Mouse (Mus musculus): ENCODE data around the gene Pacsin1. TPM values are rescaled to one million over a fixed set of nuclear protein-coding genes. Genes with fewer than 3 reads are reported as not detected.

Pacsin1 gene
- polyA plus RNA-seq, 1 experiment = 12.0 TPM

- H3K4me1 ChIP-seq (ENCODE audit: control insufficient read depth, insufficient read depth, low read length) = no peaks in the 10 kb centered on the region
- TF ChIP-seq POLR2A (IDR thresholded peaks at IDR 0.05; ENCODE audit: borderline replicate concordance, control insufficient read depth, low read depth, low read length) (no peak), CTCF (IDR thresholded peaks at IDR 0.05; ENCODE audit: control insufficient read depth, insufficient read depth, low read length) (no peak)
- WGBS = 87% methylated on average over 6 of the region's 6 CpGs
- no peak overlapping the region for H3K27ac ChIP-seq (ENCODE audit: control insufficient read depth, insufficient read depth, low read depth, low read length, poor library complexity)
- H3K4me3 ChIP-seq (replicated peaks; ENCODE audit: control insufficient read depth, low read depth, low read length) = no peak overlapping the region
These were observed 46.5 kb downstream of the Pacsin1 start for GRCm38 (mm10) chr17:27701856-27702255.

GRCm38 (mm10) chr17:27702518-27702917 lies 47.2 kb downstream of the Pacsin1 start:
- Histone ChIP-seq H3K4me1 (ENCODE audit: control insufficient read depth, insufficient read depth, low read length) (no peaks in the 10 kb centered on the region), H3K27ac (ENCODE audit: control insufficient read depth, insufficient read depth, low read depth, low read length, poor library complexity) (no peak overlapping the region), H3K4me3 (replicated peaks; ENCODE audit: control insufficient read depth, low read depth, low read length) (no peak overlapping the region)
- WGBS = 2% methylated on average over 34 of the region's 34 CpGs
- TF ChIP-seq POLR2A (IDR thresholded peaks at IDR 0.05; ENCODE audit: borderline replicate concordance, control insufficient read depth, low read depth, low read length) = 0 out of 2 replicates have a peak, but pooled peaks have one; percentile 38
- peak; percentile 61 for TF ChIP-seq CTCF (IDR thresholded peaks at IDR 0.05; ENCODE audit: control insufficient read depth, insufficient read depth, low read length)

DNA sequence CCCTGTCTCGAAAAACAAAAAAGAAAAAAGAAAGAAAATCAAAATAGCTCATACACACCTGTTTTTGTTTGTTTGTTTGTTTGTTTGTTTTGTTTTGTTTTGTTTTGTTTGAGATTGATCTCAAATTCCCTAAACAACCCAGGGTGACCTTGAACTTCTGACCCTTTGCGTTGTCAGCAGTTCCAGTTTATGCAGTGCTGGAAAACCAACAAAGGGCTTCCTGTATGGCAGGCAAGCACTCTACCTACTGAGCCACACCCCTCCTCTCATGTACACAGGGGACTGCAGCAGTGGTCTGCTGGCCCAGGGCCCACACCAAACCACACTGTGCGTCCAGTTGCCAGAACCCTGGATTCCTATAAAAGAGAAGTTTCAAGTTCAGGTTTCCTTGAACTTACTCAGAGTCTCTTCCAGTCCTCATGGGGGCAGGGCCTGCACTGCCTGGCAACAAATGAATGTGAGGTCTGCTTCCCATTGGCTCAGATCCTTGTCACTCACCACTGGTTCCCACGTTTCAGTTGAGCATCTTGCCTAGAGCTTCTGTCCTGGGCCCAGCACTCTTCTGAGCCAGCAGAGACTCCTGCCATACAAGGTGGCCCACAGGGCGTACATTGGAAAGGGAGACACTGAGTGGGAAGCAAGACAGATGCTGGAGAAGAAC lies 48.8 kb downstream of the Pacsin1 start:
- 52% methylated on average over 5 of the region's 5 CpGs for WGBS
- no peak overlapping the region for H3K4me3 ChIP-seq (replicated peaks; ENCODE audit: control insufficient read depth, low read depth, low read length)
- H3K4me1 ChIP-seq (ENCODE audit: control insufficient read depth, insufficient read depth, low read length) = no peaks in the 10 kb centered on the region
- H3K27ac ChIP-seq (ENCODE audit: control insufficient read depth, insufficient read depth, low read depth, low read length, poor library complexity) = no peak overlapping the region
- no peak for TF ChIP-seq CTCF (IDR thresholded peaks at IDR 0.05; ENCODE audit: control insufficient read depth, insufficient read depth, low read length)
- TF ChIP-seq POLR2A (IDR thresholded peaks at IDR 0.05; ENCODE audit: borderline replicate concordance, control insufficient read depth, low read depth, low read length) = no peak

DNA sequence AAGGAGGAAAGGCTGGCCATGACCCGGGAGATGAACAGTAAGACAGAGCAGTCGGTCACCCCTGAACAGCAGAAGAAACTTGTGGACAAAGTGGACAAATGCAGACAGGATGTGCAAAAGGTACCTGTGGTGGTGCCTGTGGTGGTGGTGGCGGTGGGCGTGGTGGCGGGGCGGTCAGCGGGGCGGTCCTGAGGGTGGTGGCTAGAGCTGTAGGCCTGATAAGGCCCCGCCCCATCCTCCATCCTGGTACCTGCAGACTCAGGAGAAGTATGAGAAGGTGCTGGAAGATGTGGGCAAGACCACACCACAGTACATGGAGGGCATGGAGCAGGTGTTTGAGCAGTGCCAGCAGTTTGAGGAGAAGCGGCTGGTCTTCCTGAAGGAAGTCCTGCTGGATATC lies 50.4 kb downstream of the Pacsin1 start:
- TF ChIP-seq POLR2A (IDR thresholded peaks at IDR 0.05; ENCODE audit: borderline replicate concordance, control insufficient read depth, low read depth, low read length) (no peak), CTCF (IDR thresholded peaks at IDR 0.05; ENCODE audit: control insufficient read depth, insufficient read depth, low read length) (no peak)
- 83% methylated on average over 10 of the region's 10 CpGs for WGBS
- H3K27ac ChIP-seq (ENCODE audit: control insufficient read depth, insufficient read depth, low read depth, low read length, poor library complexity) = no peak overlapping the region
- no peaks in the 10 kb centered on the region for H3K4me1 ChIP-seq (ENCODE audit: control insufficient read depth, insufficient read depth, low read length)
- no peak overlapping the region for H3K4me3 ChIP-seq (replicated peaks; ENCODE audit: control insufficient read depth, low read depth, low read length)

- WGBS = 11% methylated on average over 23 of the region's 25 CpGs
- TF ChIP-seq CTCF (IDR thresholded peaks at IDR 0.05; ENCODE audit: control insufficient read depth, insufficient read depth, low read length) = no peak
- TF ChIP-seq POLR2A (IDR thresholded peaks at IDR 0.05; ENCODE audit: borderline replicate concordance, control insufficient read depth, low read depth, low read length) = no peak
- no peak overlapping the region for H3K27ac ChIP-seq (ENCODE audit: control insufficient read depth, insufficient read depth, low read depth, low read length, poor library complexity)
- no peaks in the 10 kb centered on the region for H3K4me1 ChIP-seq (ENCODE audit: control insufficient read depth, insufficient read depth, low read length)
- H3K4me3 ChIP-seq (replicated peaks; ENCODE audit: control insufficient read depth, low read depth, low read length) = no peak overlapping the region
These were observed 52.8 kb downstream of the Pacsin1 start for GRCm38 (mm10) chr17:27707954-27708661.

- TF ChIP-seq CTCF (IDR thresholded peaks at IDR 0.05; ENCODE audit: control insufficient read depth, insufficient read depth, low read length) (no peak), POLR2A (IDR thresholded peaks at IDR 0.05; ENCODE audit: borderline replicate concordance, control insufficient read depth, low read depth, low read length) (no peak)
- Histone ChIP-seq H3K27ac (ENCODE audit: control insufficient read depth, insufficient read depth, low read depth, low read length, poor library complexity) (no peak overlapping the region), H3K4me3 (replicated peaks; ENCODE audit: control insufficient read depth, low read depth, low read length) (no peak overlapping the region), H3K4me1 (ENCODE audit: control insufficient read depth, insufficient read depth, low read length) (no peaks in the 10 kb centered on the region)
- 62% methylated on average over 5 of the region's 5 CpGs for WGBS
These were observed 54.3 kb downstream of the Pacsin1 start for GRCm38 (mm10) chr17:27709650-27710049.

DNA sequence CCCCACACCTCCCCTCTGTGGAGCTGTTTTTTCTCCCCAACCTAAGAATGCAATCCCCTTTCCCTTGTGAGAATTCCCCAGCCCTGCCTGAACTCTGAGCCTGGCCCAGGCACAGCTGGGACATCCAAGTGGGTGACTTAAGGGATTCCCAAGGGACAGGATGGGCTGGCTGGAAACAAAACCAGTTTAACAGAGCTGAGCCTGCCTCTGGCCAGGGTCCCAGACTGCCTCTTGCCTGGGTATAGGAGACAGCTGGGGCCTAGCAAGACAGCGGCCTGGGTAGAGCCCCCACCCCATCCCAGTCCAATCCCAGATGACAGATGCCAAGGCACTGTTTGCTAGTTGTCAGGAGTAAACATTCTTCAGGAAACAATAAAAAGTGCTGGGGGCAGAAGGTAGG lies 57.5 kb downstream of the Pacsin1 start:
- Histone ChIP-seq H3K4me1 (ENCODE audit: control insufficient read depth, insufficient read depth, low read length) (no peaks in the 10 kb centered on the region), H3K4me3 (replicated peaks; ENCODE audit: control insufficient read depth, low read depth, low read length) (no peak overlapping the region), H3K27ac (ENCODE audit: control insufficient read depth, insufficient read depth, low read depth, low read length, poor library complexity) (no peak overlapping the region)
- TF ChIP-seq CTCF (IDR thresholded peaks at IDR 0.05; ENCODE audit: control insufficient read depth, insufficient read depth, low read length) = no peak
- no peak for TF ChIP-seq POLR2A (IDR thresholded peaks at IDR 0.05; ENCODE audit: borderline replicate concordance, control insufficient read depth, low read depth, low read length)
- WGBS = 76% methylated on average over 1 of the region's 1 CpGs

- no peak for TF ChIP-seq POLR2A (IDR thresholded peaks at IDR 0.05; ENCODE audit: borderline replicate concordance, control insufficient read depth, low read depth, low read length)
- no peak for TF ChIP-seq CTCF (IDR thresholded peaks at IDR 0.05; ENCODE audit: control insufficient read depth, insufficient read depth, low read length)
- Histone ChIP-seq H3K27ac (ENCODE audit: control insufficient read depth, insufficient read depth, low read depth, low read length, poor library complexity) (no peak overlapping the region), H3K4me1 (ENCODE audit: control insufficient read depth, insufficient read depth, low read length) (no peaks in the 10 kb centered on the region), H3K4me3 (replicated peaks; ENCODE audit: control insufficient read depth, low read depth, low read length) (no peak overlapping the region)
- WGBS = 16% methylated on average over 16 of the region's 16 CpGs
These were observed 61.5 kb downstream of the Pacsin1 start for GRCm38 (mm10) chr17:27716804-27717203.

Data from bone marrow, adult 2 months (tissue).